Mouse (Mus musculus): ENCODE data around the gene Tenm1.

Tenm1 gene

GRCm38 (mm10) chrX:42781566-42781965, 647.4 kb downstream of the Tenm1 start:
- no peak for DNase-seq (ENCODE audit: low spot score)

DNA sequence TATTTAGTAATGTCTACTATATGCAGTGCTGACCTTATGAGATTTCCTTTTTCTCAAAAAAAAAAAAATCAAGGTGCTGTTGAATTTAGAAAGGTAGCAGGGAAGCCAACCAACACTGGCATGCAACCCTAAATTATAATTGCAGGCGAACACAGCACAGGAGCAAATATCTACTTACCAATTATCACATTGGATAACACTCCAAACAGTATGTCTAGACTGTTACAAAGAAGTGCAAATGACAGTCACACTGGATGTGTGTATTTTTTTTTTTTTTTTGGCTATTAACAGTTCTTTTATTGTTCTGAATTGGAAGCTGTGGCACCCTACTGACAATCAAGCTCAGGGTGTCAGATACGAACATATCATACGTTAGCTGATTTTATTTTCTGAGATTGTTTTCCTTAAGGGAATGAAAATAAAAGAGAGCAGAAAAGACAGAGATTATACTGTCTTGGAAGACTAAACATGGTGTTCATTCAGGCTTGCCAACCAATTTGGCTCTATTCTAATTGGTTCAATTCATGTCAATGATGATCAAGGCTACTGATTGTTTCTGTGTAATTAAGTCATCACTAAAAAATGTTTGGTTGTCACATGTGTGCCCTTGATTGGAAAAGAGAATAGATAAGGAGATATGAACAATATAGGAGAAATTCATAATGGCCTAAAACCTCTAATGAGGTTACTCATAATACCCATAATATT, 710.7 kb downstream of the Tenm1 start:
- no peak for DNase-seq (ENCODE audit: low spot score)

DNA sequence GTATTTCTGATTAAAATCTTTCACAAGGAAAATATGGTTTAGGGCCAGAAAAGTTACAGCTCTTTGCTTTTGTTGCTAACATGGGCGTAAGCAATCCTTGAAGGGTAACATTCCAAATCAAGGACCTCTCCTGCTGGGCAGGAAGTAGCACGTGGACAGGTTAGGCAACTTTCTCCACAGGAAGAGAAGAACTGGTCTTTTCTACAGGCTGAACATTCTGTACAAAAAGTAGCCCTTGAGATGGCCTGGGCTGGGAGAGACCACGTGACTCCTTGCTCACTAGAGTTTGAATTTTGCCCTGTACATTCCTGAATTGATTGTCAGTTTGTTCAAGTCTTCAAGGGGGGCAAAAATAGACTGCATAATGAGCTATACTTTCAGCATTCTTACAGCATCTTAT, 728.6 kb downstream of the Tenm1 start:
- DNase-seq (ENCODE audit: low spot score) = no peak

DNA sequence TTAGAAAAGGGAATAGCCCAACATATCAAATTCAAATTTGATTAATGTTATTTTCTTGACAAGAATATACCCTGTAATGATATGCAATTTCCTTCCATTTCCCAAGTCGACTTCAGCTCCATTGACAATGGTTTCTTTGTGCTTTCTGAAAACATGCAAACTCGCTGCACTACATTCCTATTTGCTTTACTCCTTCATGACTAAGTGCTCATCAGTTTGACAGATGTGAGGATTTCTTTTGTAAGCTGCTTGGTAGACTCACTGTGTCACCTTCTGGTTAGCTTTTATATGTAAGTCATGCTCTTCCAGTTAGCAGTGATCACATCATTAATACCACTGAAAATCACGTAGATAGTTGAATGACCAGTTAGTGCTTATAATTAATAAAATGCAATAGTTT, 781.8 kb downstream of the Tenm1 start:
- DNase-seq (ENCODE audit: low spot score) = no peak

GRCm38 (mm10) chrX:42580521-42580920, 848.4 kb downstream of the Tenm1 start:
- no peak for DNase-seq (ENCODE audit: low spot score)

- no peak for DNase-seq (ENCODE audit: low spot score)
Measured at GRCm38 (mm10) chrX:42558683-42559082, 870.2 kb downstream of the Tenm1 start.

DNA sequence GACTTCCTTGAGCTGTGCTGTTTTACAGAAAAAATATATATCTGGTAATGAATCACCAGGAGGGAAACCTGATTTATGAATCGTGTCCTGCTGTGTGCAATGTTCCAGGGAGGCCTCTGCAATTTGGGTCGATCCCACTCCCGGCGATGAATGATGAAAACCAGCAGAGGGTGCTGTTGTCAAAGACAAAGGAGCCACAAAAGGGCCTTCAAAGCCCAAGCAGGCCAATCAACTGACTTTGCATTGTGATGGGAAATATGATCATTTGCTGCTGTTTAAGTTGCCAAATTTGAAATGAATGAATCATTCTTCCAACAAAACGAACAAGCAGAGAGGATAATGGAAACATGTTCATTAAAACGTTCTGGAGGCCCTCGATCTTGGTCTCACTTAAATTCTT, 871.6 kb downstream of the Tenm1 start:
- peak; percentile 6 for DNase-seq (ENCODE audit: low spot score)

GRCm38 (mm10) chrX:42548513-42548912, 880.4 kb downstream of the Tenm1 start:
- DNase-seq (ENCODE audit: low spot score) = no peak

DNA sequence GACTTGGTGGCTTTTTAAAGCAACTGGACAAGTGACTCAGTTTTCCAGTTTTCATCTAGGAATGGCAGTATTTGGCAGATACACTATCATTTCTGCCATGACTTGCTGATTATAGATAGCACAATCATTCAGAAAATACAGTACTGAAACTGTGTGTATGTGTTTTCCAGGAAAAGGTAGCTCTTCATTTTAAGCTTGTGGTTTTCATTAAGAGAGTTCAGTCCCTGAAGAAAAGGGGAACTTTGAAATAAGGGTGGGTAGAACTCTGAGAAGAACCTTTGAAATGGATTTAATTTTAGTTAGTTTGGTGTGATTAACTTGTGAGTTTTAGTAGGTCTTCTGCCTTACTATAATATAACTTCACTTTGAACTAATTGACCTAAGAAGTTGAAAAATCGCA, 883.9 kb downstream of the Tenm1 start:
- no peak for DNase-seq (ENCODE audit: low spot score)

- peak; percentile 48 for DNase-seq (ENCODE audit: low spot score)
Measured at GRCm38 (mm10) chrX:42540756-42541053, 888.2 kb downstream of the Tenm1 start.

DNA sequence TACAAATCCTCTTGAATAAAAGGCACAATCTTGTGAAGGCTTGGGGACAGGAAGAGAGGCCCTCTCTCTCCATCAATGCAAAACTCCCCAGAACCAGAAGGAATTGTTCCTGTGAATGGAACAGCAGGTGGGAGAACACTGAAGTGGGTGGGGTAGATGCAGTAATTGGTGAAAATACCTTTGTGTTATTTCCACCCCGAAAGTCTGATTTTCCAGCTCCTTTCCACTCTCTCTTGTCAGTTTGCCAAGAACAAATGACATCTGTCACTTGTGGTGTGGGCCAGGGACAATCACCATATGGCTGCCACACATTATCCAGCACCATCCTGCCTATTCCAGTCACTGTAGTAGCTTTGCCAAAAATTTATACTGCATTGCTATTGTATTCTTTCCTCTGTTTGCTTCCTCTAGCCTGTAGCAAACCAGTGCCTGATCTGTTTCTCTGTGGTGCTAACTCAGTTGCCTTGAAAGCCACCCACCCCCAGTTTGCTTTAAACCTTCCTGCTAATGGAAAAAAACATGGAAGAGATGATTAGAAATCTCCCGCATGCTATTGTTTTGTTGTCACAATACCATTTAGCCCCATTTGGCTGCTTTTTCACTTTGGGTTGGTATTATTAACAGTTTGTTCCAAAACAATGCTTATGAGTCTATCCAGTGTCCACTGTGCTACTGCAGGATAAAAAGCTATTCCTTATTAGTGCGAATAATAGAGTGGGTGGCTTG, 888.7 kb downstream of the Tenm1 start:
- DNase-seq (ENCODE audit: low spot score) = no peak

DNA sequence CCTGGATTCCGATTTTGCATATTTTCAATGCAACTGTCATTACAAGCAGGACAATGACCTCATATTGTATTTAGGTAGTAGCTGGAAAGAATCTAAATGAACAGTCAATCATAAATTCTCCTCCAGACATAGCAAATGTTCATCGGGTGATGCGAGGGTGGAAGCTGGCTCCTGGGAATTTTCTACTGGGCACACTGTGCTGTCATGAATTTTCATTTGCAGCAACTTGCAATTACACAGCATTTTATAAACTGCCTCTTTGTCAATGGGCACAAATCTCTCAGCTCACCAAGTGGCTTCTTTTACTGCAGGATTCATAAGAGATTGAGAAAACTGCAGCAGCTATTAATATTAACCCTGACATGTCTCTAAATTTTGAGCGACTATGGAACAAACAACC, 898.2 kb downstream of the Tenm1 start:
- no peak for DNase-seq (ENCODE audit: low spot score)

- DNase-seq (ENCODE audit: low spot score) = no peak
Measured at GRCm38 (mm10) chrX:42522868-42523267, 906.1 kb downstream of the Tenm1 start.

DNA sequence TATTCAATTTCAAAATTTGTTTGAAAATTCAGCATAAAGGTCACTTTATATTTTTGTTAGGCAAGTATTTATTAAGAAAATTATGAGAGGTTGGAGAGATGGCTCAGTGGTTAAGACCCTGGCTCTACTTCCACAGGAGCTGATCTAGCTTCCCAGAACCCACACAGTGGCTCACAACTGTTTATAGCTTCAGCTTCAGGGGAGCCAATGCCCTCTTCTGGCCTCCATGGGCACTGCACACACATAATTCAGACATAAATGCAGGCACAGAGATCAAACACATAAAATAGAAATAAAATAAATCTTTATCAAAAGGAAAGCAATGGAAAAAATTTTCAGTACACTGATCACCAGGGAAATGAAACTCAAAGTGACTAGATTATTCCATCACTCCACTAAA, 916.4 kb downstream of the Tenm1 start:
- no peak for DNase-seq (ENCODE audit: low spot score)

- DNase-seq (ENCODE audit: low spot score) = no peak
Measured at GRCm38 (mm10) chrX:42511105-42511504, 917.8 kb downstream of the Tenm1 start.

DNA sequence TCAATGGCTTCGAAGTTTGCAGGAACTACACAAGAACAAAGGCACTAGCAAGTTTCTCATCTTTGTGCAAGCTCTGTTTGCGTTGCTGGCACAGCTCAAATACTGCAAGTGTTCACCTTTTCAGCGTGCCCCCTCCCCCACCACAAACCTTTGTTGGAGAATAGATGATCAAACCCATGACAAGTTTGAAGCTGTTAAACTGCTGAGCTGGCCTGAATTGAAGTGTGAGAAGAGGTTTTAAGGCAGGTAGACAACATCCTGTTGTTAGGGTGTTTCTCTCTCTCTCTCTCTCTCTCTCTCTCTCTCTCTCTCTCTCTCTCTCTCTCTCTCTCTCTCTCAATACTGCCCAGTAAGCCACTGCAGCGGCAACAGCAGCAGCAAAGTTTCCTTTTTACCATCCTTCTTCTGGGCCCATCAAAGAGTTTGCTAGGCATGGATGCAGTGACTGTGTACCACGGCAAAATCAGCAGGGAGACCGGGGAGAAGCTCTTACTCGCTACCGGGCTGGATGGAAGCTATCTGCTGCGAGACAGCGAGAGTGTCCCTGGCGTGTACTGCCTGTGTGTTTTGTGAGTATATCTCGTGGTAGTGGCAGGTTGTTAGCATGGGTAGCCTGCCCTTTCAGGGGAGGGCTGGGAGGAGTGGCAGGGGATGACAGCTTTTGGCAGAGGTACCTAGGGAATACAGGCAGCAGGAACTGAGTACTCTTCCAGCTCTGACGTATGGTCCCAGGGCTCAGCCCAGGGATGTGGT, 926.5 kb downstream of the Tenm1 start, which contains the start of gene Sh2d1a:
Sh2d1a (plus strand) TSS at position 163 of the 753 bp plus-strand sequence.
- no peak for DNase-seq (ENCODE audit: low spot score)

DNA sequence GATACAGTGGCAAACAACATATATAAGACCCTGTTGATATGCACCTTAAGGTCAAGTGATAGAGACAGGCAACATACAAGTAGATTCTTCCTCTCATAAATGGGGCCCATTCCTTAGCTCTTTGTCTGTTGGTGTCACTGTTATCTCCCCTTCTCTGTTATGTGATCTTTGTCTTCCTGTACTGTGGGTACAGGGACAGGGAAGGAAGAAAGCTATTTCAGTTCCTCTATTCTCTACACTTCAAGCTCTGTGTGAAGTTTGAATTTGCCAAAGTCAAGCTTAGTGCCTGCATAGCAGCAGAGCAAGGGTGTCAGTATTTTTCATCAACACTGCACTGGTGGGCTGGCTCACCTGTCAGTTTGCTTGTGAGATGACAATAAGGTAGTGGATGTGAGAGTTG, 928.4 kb downstream of the Tenm1 start:
- no peak for DNase-seq (ENCODE audit: low spot score)

DNA sequence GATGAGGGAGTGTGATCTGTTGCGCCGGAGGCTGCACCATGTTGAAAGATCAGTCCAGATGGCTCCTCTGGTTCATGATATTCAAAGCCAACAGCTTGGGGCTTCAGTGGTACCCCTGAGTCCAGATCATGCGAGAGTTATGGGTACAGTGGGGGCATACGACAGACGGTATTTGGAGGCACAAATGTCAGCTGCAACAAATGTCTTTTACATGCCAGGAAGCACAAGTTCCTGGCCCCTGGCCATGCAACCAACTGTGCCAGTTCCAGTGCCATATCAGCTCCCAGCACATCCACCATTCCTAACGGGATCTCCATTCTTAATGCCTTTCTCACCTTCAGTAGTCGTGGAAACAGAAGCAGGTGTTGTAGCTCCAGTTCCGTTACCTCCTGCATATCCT, 938.6 kb downstream of the Tenm1 start:
- no peak for DNase-seq (ENCODE audit: low spot score)

DNA sequence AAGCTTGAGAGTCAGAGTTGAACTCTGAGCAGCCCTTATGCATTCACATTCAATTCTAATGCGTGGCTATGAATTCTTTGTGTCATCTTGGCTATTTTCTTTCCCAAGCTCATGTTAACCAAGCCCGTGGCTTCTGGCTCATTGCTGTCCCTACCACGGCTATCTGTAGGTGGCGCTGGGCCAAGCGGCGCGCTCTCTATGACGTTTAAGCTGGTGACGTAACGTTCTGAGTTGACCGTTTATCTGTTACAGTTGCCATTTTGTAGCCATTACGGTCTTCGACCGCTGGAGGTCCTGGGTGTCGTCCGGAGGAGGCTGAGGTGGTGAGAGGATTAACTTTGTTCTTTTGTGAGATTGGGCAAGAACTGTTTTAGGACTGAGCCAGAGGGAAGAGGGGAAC, 939.5 kb downstream of the Tenm1 start, which contains the start of gene Tex13c2:
Tex13c2 (plus strand) TSS at position 246 of the 400 bp plus-strand sequence.
- DNase-seq (ENCODE audit: low spot score) = no peak
